Mouse (Mus musculus) embryonic facial prominence, embryonic 15.5 days (tissue): ENCODE data around the gene Dusp15. TPM values are rescaled to one million over a fixed set of nuclear protein-coding genes. Genes with fewer than 3 reads are reported as not detected.

Experiments
- ATAC-seq: fragments of 200-750 bp; cut with Nextera tagmentation; 2 replicates; pipeline ENCODE4 v1.8.0; 2017; ENCODE audit warnings: low read depth, moderate TSS enrichment; ENCODE audit not compliant: insufficient number of reproducible peaks, low FRiP score, low TSS enrichment
- H3K27ac ChIP-seq: fragments of 300-500 bp; sonication (generic); replicated peaks from 2 replicates; pipeline ENCODE4 v1.5.1; 2015; ENCODE audit warnings: mild to moderate bottlenecking, inconsistent platforms
- H3K27me3 ChIP-seq: fragments of 300-500 bp; sonication (generic); 2 replicates; pipeline ENCODE4 v1.6.1; 2015; ENCODE audit warnings: inconsistent platforms
- H3K36me3 ChIP-seq: fragments of 300-500 bp; sonication (generic); 2 replicates; pipeline ENCODE4 v1.6.1; 2015; ENCODE audit warnings: mild to moderate bottlenecking, inconsistent platforms
- H3K4me1 ChIP-seq: fragments of 300-500 bp; sonication (generic); 2 replicates; pipeline ENCODE4 v1.6.1; 2015; ENCODE audit warnings: inconsistent platforms
- H3K4me2 ChIP-seq: fragments of 300-500 bp; sonication (generic); replicated peaks from 2 replicates; pipeline ENCODE4 v1.6.1; 2015; ENCODE audit warnings: mild to moderate bottlenecking, inconsistent platforms
- H3K4me3 ChIP-seq: fragments of 300-500 bp; sonication (generic); replicated peaks from 2 replicates; pipeline ENCODE4 v1.5.1; 2015; ENCODE audit warnings: mild to moderate bottlenecking, inconsistent platforms
- H3K9ac ChIP-seq: fragments of 300-500 bp; sonication (generic); 2 replicates; pipeline ENCODE4 v1.6.1; 2015; ENCODE audit warnings: inconsistent platforms
- H3K9me3 ChIP-seq: fragments of 300-500 bp; sonication (generic); replicated peaks from 2 replicates; pipeline ENCODE4 v1.6.1; 2016; ENCODE audit warnings: inconsistent platforms
- WGBS: fragments of 180-500 bp; shearing (Covaris S2); methylation state at CpG from one replicate; pipeline ENCODE4 v1.1.7; 2015; 5-methylcytosine and 5-hydroxymethylcytosine counted together
- polyA plus RNA-seq: library from polyadenylated mRNA; unstranded; fragments of >200 nt; fragmentation: Nextera tagmentation; extraction: Ambion mirVana; gene quantifications from 2 replicates; pipeline ENCODE4 v1.2.1, GENCODE M21; 2015

Gene Dusp15
- polyA plus RNA-seq, 1 experiment from 2014 or later, result 0.53 TPM

DNA sequence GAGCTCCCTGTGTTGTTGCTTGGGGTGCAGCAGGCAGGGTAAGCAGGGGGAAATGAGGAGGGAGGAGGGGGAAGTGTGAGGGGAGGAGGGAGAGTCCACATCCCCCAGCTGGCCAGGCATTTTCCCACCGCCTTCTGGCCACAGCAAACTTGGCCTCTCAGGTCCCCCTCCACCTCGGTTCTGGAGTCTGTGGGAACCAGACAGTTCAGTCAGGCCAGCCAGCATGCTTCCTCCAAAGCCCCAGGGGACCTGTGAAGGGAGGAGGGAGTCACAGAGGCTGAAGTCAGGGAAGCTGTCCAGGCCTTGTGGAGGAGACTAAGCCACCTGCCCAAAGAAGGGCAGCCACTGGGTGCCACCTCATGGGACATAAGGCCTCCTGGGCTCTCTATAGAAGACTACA is 21.2 kb downstream of the Dusp15 start:
- H3K4me1 ChIP-seq, result peaks cover 31% of the 10 kb centered on the region
- no peaks in the 10 kb centered on the region for H3K27me3 ChIP-seq
- ATAC-seq, result no peak

DNA sequence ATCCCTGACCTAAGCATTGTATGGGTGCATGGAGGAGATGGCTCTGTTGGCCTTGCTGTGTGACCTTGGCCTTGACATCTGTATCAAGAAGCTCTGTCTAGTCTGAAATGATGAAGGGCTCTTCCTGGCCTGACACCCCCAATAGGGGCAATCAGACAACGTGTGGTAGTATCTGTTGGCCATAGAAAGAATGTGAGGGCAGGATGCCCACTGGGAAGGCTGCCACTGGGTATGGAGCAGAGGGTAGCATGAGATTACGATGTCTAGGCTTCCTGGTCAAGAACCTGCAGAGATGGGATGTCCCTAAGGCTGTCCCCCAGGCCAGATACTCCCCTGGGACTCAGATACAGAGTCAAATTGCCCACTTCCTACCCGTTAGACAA is 22.5 kb downstream of the Dusp15 start:
- H3K27ac ChIP-seq, result no peak overlapping the region
- no peak overlapping the region for H3K4me2 ChIP-seq
- no peaks in the 10 kb centered on the region for H3K9me3 ChIP-seq
- WGBS, result 67% methylated on average over 3 of the region's 3 CpGs
- H3K9ac ChIP-seq, result no peak overlapping the region
- ATAC-seq, result no peak
- H3K27me3 ChIP-seq, result no peaks in the 10 kb centered on the region
- H3K36me3 ChIP-seq, result no peaks in the 10 kb centered on the region
- peaks cover 36% of the 10 kb centered on the region for H3K4me1 ChIP-seq
- H3K4me3 ChIP-seq, result no peak overlapping the region

More for the DNA sequence above, 21.2 kb downstream of the Dusp15 start:
- Histone ChIP-seq H3K4me3 (no peak overlapping the region), H3K9ac (no peak overlapping the region), H3K36me3 (no peaks in the 10 kb centered on the region), H3K4me2 (no peak overlapping the region), H3K9me3 (no peaks in the 10 kb centered on the region), H3K27ac (no peak overlapping the region)
- WGBS, result 19% methylated on average over 2 of the region's 2 CpGs

DNA sequence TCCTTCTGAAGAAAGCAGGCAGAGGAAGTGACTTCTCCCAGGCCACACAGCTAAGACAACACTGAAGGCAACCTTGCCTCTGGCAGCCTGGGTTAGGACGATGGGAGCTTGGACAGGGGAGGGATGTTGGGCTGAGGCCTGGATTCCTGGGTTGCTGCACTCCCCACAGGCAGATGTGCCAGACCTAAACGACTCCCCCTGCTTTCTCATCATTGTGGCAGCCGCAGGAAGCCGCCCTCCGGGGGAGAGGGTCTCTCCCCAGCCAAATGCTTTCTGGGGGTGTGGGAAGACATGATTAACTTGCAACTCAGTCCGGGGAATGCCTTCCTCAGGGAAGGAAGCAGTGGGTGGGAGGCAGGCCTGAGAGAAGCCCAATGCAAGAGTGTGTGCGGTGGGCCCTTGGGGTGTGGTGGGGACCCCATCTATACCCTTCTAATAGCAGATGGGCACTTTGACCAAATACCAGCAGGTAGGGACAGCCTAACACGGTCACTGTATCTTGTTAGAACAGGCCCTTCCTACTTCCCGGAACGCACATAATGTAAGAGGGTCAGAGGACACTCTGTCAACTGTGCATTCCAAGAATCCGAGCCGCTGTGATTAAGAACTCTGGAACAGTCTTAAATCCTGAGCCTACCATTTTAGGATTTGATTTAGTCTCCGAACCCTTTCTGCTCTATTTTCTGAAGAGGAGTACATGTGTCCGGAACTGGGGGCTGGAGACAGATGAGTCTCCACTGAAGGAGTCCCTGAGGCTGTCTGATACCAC is 23.1 kb downstream of the Dusp15 start:
- no peaks in the 10 kb centered on the region for H3K36me3 ChIP-seq
- H3K4me1 ChIP-seq, result peaks cover 36% of the 10 kb centered on the region
- no peaks in the 10 kb centered on the region for H3K9me3 ChIP-seq
- ATAC-seq, result no peak
- 47% methylated on average over 14 of the region's 14 CpGs for WGBS
- H3K4me3 ChIP-seq, result no peak overlapping the region
- no peak overlapping the region for H3K4me2 ChIP-seq
- peak overlapping the region; percentile 19; the same call in 1 of the 2 replicates for H3K27ac ChIP-seq
- no peak overlapping the region for H3K9ac ChIP-seq
- H3K27me3 ChIP-seq, result no peaks in the 10 kb centered on the region

DNA sequence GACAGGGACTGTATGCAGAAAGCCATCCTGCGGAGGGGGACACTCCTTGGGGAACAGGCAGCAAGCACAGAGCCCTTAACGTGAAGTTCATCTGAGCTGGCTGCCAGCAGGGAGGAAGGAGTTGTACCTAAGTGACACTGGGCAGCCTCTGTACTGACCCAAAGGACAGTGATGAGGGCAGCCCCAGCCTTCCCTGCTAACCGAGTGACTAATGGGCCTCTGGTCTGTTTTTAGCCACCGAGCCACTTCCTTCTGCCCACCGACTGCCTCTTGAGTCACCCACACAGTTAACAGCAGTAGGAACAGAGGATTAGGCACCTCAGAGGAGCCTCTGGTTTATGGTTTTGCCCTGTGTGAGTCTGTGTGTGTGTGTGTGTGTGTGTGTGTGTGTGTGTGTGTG is 24.1 kb downstream of the Dusp15 start:
- ATAC-seq, result no peak
- Histone ChIP-seq H3K9me3 (no peaks in the 10 kb centered on the region), H3K36me3 (no peaks in the 10 kb centered on the region), H3K27ac (no peak overlapping the region), H3K9ac (no peak overlapping the region), H3K27me3 (no peaks in the 10 kb centered on the region), H3K4me2 (no peak overlapping the region), H3K4me3 (no peak overlapping the region), H3K4me1 (peaks cover 36% of the 10 kb centered on the region)
- 52% methylated on average over 5 of the region's 5 CpGs for WGBS

DNA sequence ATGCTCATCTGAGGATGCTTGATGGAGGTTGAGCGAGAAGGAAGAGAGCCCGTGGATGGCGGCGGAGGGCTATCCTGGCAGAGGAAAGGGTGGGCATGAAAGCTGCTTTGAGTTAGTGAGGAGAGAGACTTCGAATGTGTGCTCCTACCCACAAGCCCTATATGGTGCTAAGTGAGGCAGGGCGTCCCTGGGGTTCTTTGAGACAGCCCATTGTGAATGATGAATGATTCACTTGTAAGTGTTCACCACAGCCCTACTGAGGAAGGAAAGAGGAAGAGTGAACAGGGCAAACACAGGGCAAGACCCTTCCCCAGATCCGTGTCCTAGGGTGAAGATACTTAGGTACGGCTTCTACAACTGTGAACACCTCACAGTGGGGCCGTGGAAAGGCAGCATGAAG is 24.6 kb downstream of the Dusp15 start:
- Histone ChIP-seq H3K27ac (no peak overlapping the region), H3K4me1 (peaks cover 36% of the 10 kb centered on the region), H3K27me3 (no peaks in the 10 kb centered on the region), H3K9ac (no peak overlapping the region), H3K36me3 (no peaks in the 10 kb centered on the region), H3K4me2 (no peak overlapping the region), H3K9me3 (no peaks in the 10 kb centered on the region), H3K4me3 (no peak overlapping the region)
- WGBS, result 60% methylated on average over 9 of the region's 9 CpGs
- ATAC-seq, result no peak

DNA sequence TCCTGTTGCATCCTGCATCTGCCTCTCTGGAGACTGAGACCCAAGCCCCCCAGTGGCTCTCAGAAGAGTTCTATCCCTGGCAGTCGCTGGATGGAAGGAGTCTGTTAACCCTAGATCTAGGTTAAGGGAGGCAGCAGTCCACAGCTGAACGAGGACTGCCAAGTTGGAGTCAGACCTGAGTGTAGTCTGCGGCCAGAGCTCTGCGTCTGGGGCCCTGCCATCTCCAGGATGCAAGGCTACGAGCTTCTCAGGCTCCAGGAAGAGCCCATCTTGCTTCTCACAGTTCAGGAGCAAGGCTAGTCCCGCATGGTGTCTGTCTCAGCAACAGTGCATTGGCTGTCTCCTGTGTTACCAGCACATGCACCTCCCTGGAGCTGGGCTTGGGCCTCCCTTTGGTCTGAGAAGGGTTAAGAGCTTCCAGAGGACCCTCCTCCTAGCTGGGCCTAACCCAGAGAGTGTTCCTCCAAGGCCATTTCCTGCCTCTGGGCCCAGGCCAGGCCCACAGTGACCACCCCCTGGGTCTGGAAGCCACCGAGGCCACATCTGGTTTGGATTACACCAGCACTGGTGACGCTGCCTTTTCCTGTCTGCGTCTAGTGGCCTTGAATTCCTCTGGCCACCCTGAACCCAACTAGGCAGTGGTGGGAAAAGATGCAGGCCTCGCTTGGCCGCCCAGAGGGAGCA is 26.2 kb downstream of the Dusp15 start:
- ATAC-seq, result no peak
- WGBS, result 35% methylated on average over 11 of the region's 11 CpGs
- H3K9me3 ChIP-seq, result no peaks in the 10 kb centered on the region
- H3K9ac ChIP-seq, result no peak overlapping the region
- no peak overlapping the region for H3K4me2 ChIP-seq
- no peaks in the 10 kb centered on the region for H3K27me3 ChIP-seq
- no peak overlapping the region for H3K4me3 ChIP-seq
- H3K4me1 ChIP-seq, result peaks cover 34% of the 10 kb centered on the region
- H3K27ac ChIP-seq, result 0 out of 2 replicates have a peak overlapping the region, but pooled peaks have one; percentile 5
- no peaks in the 10 kb centered on the region for H3K36me3 ChIP-seq

DNA sequence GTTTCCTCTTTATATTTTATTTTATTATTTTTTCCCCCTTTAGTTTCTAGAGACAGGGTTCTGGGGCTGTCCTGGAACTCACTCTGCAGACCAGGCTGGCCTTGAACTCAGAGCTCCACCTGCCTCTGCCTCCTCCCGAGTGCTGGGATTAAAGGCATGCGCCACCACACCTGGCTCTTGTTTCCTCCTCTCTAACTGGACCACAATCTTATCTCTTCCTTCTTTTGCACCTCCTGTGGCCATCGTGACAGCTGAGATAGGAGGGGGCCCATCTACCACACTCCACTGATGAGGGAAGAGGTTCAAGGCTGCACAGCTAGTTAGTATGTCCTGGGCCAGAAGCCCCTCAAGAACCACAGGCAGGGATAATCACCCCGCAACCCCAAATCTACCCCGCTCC is 27.0 kb downstream of the Dusp15 start:
- no peaks in the 10 kb centered on the region for H3K27me3 ChIP-seq
- H3K4me3 ChIP-seq, result no peak overlapping the region
- H3K9me3 ChIP-seq, result no peaks in the 10 kb centered on the region
- H3K27ac ChIP-seq, result no peak overlapping the region
- H3K4me1 ChIP-seq, result peaks cover 29% of the 10 kb centered on the region
- H3K4me2 ChIP-seq, result no peak overlapping the region
- no peaks in the 10 kb centered on the region for H3K36me3 ChIP-seq
- no peak for ATAC-seq
- WGBS, result 85% methylated on average over 5 of the region's 5 CpGs
- no peak overlapping the region for H3K9ac ChIP-seq

DNA sequence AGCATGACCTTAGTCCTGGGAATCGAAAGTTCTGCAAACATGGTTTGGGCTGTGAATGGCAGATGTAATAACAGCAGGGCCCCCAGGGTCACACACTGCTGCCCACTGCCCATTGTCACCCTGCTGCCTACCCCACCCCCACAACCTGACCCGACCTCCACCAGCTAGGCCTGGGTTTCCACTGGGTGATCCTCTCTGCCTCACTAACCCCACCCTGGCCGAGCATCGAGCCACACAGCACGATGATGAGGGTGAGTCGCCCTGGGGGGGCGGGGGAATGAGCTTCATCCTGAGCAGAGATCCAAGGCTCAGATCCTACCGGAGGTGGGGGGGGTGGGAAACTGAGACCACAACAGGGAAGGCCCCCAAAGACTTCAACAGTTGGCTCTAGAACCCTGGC is 27.4 kb downstream of the Dusp15 start:
- Histone ChIP-seq H3K4me2 (no peak overlapping the region), H3K4me3 (no peak overlapping the region), H3K9me3 (no peaks in the 10 kb centered on the region), H3K27me3 (no peaks in the 10 kb centered on the region), H3K36me3 (no peaks in the 10 kb centered on the region), H3K4me1 (peaks cover 29% of the 10 kb centered on the region), H3K27ac (no peak overlapping the region), H3K9ac (no peak overlapping the region)
- WGBS, result 43% methylated on average over 8 of the region's 8 CpGs
- no peak for ATAC-seq

DNA sequence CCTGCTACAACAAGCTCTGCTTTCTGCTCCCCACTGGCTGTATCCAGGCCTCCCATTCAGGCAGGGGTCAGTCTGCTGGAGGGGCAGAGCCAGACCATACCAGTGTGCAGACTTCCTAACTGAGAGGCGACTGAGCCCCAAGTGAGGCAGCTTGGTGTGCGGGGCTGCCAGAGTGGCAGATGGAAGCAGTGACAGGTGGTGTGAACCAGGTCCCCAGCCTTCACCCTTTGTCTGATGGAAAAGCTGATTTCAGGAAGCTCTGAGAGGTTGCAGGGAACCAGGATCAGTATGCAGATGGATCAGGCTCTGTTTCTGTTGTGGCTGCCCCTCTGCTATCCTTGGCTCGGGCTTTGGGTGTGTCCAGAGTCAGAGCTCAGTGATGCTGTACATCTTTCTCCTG is 27.9 kb downstream of the Dusp15 start:
- peaks cover 29% of the 10 kb centered on the region for H3K4me1 ChIP-seq
- ATAC-seq, result no peak
- H3K4me3 ChIP-seq, result no peak overlapping the region
- 73% methylated on average over 3 of the region's 3 CpGs for WGBS
- no peak overlapping the region for H3K27ac ChIP-seq
- H3K9me3 ChIP-seq, result no peaks in the 10 kb centered on the region
- H3K27me3 ChIP-seq, result no peaks in the 10 kb centered on the region; the same call in 1 of the 2 replicates
- H3K9ac ChIP-seq, result no peak overlapping the region
- H3K36me3 ChIP-seq, result no peaks in the 10 kb centered on the region
- H3K4me2 ChIP-seq, result no peak overlapping the region

DNA sequence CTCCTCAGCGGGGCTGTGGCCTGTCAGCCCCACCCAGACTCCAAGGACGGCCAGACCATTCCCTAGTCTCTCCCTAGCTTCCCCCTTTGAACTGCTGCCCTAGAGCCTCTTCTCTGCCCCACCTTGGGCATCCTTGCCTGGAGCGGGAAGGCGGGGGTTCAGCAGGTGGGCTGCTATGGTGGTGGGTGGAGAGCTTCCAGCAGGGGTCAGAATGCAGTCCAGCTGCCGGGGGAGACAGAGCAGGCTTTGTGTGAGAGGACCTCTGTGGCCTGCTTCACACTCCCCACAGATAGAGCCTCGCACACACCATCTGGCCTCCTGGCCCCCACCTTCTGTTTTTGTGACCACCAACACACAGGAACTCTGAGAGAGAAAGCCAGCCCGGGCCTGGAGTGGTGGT is 29.1 kb downstream of the Dusp15 start:
- no peak overlapping the region for H3K4me3 ChIP-seq
- H3K4me1 ChIP-seq, result peaks cover 20% of the 10 kb centered on the region
- no peaks in the 10 kb centered on the region for H3K36me3 ChIP-seq
- H3K4me2 ChIP-seq, result no peak overlapping the region
- 22% methylated on average over 7 of the region's 7 CpGs for WGBS
- H3K27ac ChIP-seq, result no peak overlapping the region
- no peak for ATAC-seq
- H3K9ac ChIP-seq, result no peak overlapping the region
- no peaks in the 10 kb centered on the region for H3K9me3 ChIP-seq
- peaks cover 2% of the 10 kb centered on the region for H3K27me3 ChIP-seq

DNA sequence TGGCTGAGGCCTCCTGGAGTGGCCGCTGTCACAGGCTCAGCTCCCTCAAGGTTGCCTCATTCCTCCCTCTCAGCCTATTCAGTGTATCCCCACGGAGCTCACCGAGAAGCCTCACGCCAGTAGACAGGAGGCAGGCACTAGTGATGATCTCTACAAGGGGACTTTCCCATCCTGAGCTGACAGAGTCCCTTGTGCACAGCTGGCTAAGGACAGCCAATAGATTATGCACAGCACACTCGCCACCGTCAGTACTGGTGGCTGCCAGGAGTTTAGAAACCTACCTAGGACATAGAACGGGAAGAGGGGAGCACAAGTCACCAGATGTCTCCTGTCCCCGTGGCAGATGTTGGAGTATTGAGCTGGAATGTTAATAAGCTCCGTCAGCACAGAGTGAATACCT is 33.8 kb downstream of the Dusp15 start:
- 48% methylated on average over 9 of the region's 9 CpGs for WGBS

More for the DNA sequence above, 33.8 kb downstream of the Dusp15 start:
- no peak overlapping the region for H3K4me3 ChIP-seq
- H3K36me3 ChIP-seq, result no peaks in the 10 kb centered on the region
- ATAC-seq, result no peak
- H3K9me3 ChIP-seq, result no peaks in the 10 kb centered on the region
- no peak overlapping the region for H3K27ac ChIP-seq
- H3K4me1 ChIP-seq, result peaks cover 8% of the 10 kb centered on the region
- no peak overlapping the region for H3K9ac ChIP-seq
- no peak overlapping the region for H3K4me2 ChIP-seq
- H3K27me3 ChIP-seq, result peaks cover 29% of the 10 kb centered on the region
